Mouse (Mus musculus) C3H10T1/2 (cell line): ENCODE measurements around the gene Rarres2. TPM values are rescaled to one million over a fixed set of nuclear protein-coding genes. Genes with fewer than 3 reads are reported as not detected.

Source experiments
- polyA plus RNA-seq, 2 experiments: library from polyadenylated mRNA; unstranded; fragments of >200 nt; fragmentation: generic; extraction: Trizol; gene quantifications; one replicate each; pipeline ENCODE4 v1.2.1; 2012; ENCODE audit warnings: missing spikeins in 2 of 2

The Rarres2 gene
- 10 to 100 TPM in 1 of 2 experiments, under 1 TPM in 1; 0.09 to 44.4 TPM for polyA plus RNA-seq

DNA sequence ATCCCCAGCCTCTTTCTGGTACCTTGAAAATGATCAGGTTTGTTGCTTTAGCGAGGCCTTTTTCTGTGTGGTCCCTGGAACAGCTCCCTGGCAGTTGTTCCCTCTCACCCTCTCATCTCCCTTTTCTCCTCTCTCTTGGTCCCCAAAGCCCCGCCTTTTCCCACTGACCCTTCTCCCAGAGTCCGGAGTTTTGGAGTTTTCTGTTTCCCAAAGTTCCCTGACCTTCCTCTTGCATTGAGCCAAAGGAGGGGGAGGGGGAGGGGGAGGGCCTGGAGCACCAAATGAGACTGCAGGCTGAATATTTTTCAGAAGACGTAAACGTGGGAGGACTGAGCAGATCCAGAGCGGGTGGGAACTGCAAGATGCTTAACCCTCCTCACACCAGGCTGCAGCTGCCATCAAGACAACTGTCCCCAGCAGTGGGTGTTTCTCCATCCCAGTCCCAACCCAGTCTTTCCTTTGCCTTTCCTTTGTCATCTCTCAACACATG, at the start of gene Rarres2:
Gene Rarres2 (minus strand): TSS at position 218 of the 490 bp plus-strand sequence.

GRCm38 (mm10) chr6:48601271-48602079, 28.9 kb upstream of the Rarres2 start, which contains the start of gene Zfp775:
Gene Zfp775, plus strand, starts transcription at chr6:48602063.

GRCm38 (mm10) chr6:48593158-48594042, 20.8 kb upstream of the Rarres2 start, which contains the start of the genes Repin1 and Gm44965:
Gene Repin1, plus strand, starts transcription at chr6:48593883.
Gene Gm44965, plus strand, starts transcription at chr6:48593941.

DNA sequence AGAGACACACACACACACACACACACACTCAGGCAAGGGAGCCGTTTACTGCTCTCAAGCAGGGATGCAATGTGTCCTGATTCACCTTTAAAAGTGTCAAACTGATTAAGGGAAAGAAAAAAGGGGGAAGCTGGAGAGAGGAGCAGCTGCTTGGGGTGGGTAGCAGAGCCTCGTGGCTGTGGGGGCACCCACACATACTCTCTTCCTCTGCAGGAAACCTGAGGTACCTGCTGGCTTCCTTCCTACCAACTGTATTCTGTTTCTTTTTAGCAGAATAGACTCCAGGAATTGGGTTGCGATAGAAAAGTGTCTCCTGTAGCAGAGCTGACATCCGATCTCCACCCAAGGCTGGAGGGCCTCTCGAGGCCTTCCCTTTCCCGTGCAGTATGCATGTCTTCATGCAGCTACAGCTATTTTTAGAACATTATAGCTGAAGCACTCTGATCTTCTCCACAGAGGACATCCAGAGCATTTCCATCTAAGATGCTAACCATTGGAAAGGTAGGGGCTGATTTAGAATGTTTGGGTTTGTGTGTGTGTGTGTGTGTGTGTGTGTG, 16.7 kb upstream of the Rarres2 start, which contains the start of gene Gm45021:
Gene Gm45021 (plus strand): TSS at position 417 of the 557 bp plus-strand sequence.

GRCm38 (mm10) chr6:48554280-48555103, 18.1 kb downstream of the Rarres2 start, which contains the start of gene Lrrc61:
Gene Lrrc61, plus strand, starts transcription at chr6:48554796.

GRCm38 (mm10) chr6:48537105-48537954, 35.3 kb downstream of the Rarres2 start, which contains the start of gene Atp6v0e2:
Gene Atp6v0e2, plus strand, starts transcription at chr6:48537615.

Other genes starting within 250 kb of the Rarres2 start
- under 1 TPM; 0.02 to 0.30 TPM for gene Krba1, start 177.2 kb downstream of the Rarres2 start, polyA plus RNA-seq
- 1 to 10 TPM in 1 of 2 experiments, under 1 TPM in 1; 0.02 to 1.2 TPM for gene Zfp467, start 127.0 kb downstream of the Rarres2 start, polyA plus RNA-seq
- gene Sspo, start 124.6 kb downstream of the Rarres2 start, polyA plus RNA-seq: under 1 TPM in 1 of 2 experiments, not detected in 1; 0.06 TPM
- 1 to 10 TPM in 1 of 2 experiments, under 1 TPM in 1; 0.92 to 2.3 TPM for gene Atp6v0e2, start 35.2 kb downstream of the Rarres2 start, polyA plus RNA-seq
- gene Lrrc61, start 18.0 kb downstream of the Rarres2 start, polyA plus RNA-seq: 10 to 100 TPM in 1 of 2 experiments, 1 to 10 TPM in 1; 1.8 to 19.9 TPM
- gene Gm45021, start 16.8 kb upstream of the Rarres2 start, polyA plus RNA-seq: not detected
- 1 to 10 TPM; 2.3 to 8.6 TPM for gene Repin1, start 21.1 kb upstream of the Rarres2 start, polyA plus RNA-seq
- gene Gm44965, start 21.2 kb upstream of the Rarres2 start, polyA plus RNA-seq: 1 to 10 TPM in 1 of 2 experiments, not detected in 1; 1.6 TPM
- gene Zfp775, start 29.3 kb upstream of the Rarres2 start, polyA plus RNA-seq: 1 to 10 TPM in 1 of 2 experiments, under 1 TPM in 1; 0.67 to 2.8 TPM
- gene AI854703, start 54.0 kb upstream of the Rarres2 start, polyA plus RNA-seq: under 1 TPM in 1 of 2 experiments, not detected in 1; 0.02 TPM
- gene Gimap8, start 74.4 kb upstream of the Rarres2 start, polyA plus RNA-seq: not detected
- gene Gimap9, start 103.3 kb upstream of the Rarres2 start, polyA plus RNA-seq: under 1 TPM in 1 of 2 experiments, not detected in 1; 0.08 TPM
- not detected for gene Gimap4, start 111.8 kb upstream of the Rarres2 start, polyA plus RNA-seq
- not detected for gene Gimap6, start 135.4 kb upstream of the Rarres2 start, polyA plus RNA-seq
- not detected for gene Gm28053, start 145.8 kb upstream of the Rarres2 start, polyA plus RNA-seq
- not detected for gene Gimap7, start 145.8 kb upstream of the Rarres2 start, polyA plus RNA-seq
- not detected for gene Gimap1, start 166.3 kb upstream of the Rarres2 start, polyA plus RNA-seq
- not detected for gene Gimap5, start 173.4 kb upstream of the Rarres2 start, polyA plus RNA-seq
- gene Gimap3, start 198.1 kb upstream of the Rarres2 start, polyA plus RNA-seq: not detected